Mouse (Mus musculus) cerebellum, adult 2 months (tissue): ENCODE data around the gene Rps6kb1.

Experiments
- CTCF ChIP-seq: fragments of 200-500 bp; IDR thresholded peaks from 2 replicates; pipeline ENCODE4 v1.5.1; 2011; ENCODE audit warnings: low read depth, mild to moderate bottlenecking, control low read depth, low read length, moderate library complexity, borderline replicate concordance; ENCODE audit not compliant: insufficient read depth
- POLR2A ChIP-seq: fragments of 200-500 bp; IDR thresholded peaks from 2 replicates; pipeline ENCODE4 v1.6.1; 2011; ENCODE audit warnings: low read length, control low read depth, borderline replicate concordance; ENCODE audit not compliant: insufficient read depth

GRCm38 (mm10) chr11:86484910-86485510, 59.6 kb downstream of the Rps6kb1 start:
- TF ChIP-seq CTCF (no peak), POLR2A (no peak)
